Mouse (Mus musculus) erythroblast, embryonic 14.5 days (primary cell): ENCODE measurements around the gene Pgm5.

Source experiments
- GATA1 ChIP-seq: IDR thresholded peaks from 2 replicates; pipeline ENCODE4 v1.6.1; 2012; ENCODE audit warnings: low read length, inconsistent platforms, mixed read lengths
- TAL1 ChIP-seq: IDR thresholded peaks from 3 replicates; pipeline ENCODE4 v1.6.1; 2012; ENCODE audit warnings: low read length, inconsistent platforms, mixed read lengths

- no peak for TF ChIP-seq GATA1
- no peak for TF ChIP-seq TAL1
Measured at GRCm38 (mm10) chr19:24672366-24672960, 189.2 kb downstream of the Pgm5 start.
